Mouse (Mus musculus) gastrocnemius, adult 2 months (tissue): ENCODE measurements at regions not wholly inside any gene's neighbourhood (a gene's known extent, or its start where the extent isn't known, plus 50 kb on each side); places are given as distances from the start of the nearest gene placed in this dataset.

Source experiments
- DNase-seq: peaks from one replicate; pipeline ENCODE4 v3.0.0; 2022
- H3K27ac ChIP-seq: fragments of 200-600 bp; 2 replicates; pipeline ENCODE4 v1.8.1; 2022; ENCODE audit warnings: mild to moderate bottlenecking
- H3K4me3 ChIP-seq: fragments of 200-600 bp; 2 replicates; pipeline ENCODE4 v1.8.1; 2022; ENCODE audit warnings: mild to moderate bottlenecking, moderate library complexity
- CTCF ChIP-seq: fragments of 200-600 bp; IDR thresholded peaks from 2 replicates; pipeline ENCODE4 v1.8.1; 2022; ENCODE audit warnings: antibody characterized with exemption, mild to moderate bottlenecking, moderate library complexity
- intact Hi-C: fragments of 180-260 bp; cut with DNase I; formaldehyde crosslinking; loops from one replicate; pipeline ENCODE4 v1.15.1; 2025

- Histone ChIP-seq H3K27ac (no peak overlapping the region), H3K4me3 (no peak overlapping the region)
Measured at GRCm38 (mm10) chr7:121282154-121282553, 109.5 kb upstream of the Hs3st2 start.

GRCm38 (mm10) chr7:121289737-121290136 lies 101.9 kb upstream of the Hs3st2 start:
- H3K27ac ChIP-seq: no peak overlapping the region
- no peak overlapping the region for H3K4me3 ChIP-seq
- DNase-seq: no peak
- intact Hi-C loops: no loop called here
- TF ChIP-seq CTCF: no peak

More at GRCm38 (mm10) chr7:121282154-121282553, 109.5 kb upstream of the Hs3st2 start:
- no peak for DNase-seq
- intact Hi-C loops: no loop called here
- no peak for TF ChIP-seq CTCF

- no peak for DNase-seq
- no peak for TF ChIP-seq CTCF
- Histone ChIP-seq H3K4me3 (no peak overlapping the region), H3K27ac (no peak overlapping the region)
- intact Hi-C loops: no loop called here
Measured at GRCm38 (mm10) chr7:121296151-121296695, 95.4 kb upstream of the Hs3st2 start.

DNA sequence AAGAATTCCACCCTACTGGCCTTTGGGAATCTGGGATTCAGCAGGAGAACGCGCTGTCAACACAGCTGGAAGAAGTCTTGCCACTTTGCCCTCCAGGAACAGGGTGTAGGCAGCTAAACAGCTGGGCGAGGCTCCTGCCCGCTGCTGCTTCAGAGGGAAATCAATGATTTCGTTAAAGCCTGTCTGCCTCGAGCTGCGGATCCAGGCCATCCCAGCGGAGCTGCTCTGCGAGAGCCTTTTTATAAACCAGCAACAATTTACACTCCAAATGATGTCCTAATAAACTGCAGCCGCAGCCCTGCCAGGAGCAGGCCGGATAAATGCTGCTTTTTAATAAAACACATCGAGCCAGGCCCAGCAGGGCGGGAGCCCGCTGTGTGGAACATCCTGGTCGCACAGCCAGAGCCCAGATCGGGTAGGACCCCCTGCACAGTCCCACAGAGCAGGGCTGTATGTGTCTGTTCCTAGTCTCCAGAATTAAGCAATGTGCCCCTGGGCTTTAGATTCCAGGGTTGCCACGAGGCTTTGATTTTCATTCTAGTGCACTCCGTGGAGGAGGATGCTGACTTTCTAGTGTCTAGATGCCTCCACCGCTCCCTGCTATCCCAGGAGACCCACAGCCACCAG lies 78.6 kb upstream of the Hs3st2 start:
- Histone ChIP-seq H3K4me3 (no peak overlapping the region), H3K27ac (no peak overlapping the region)
- no peak for TF ChIP-seq CTCF
- DNase-seq: no peak
- intact Hi-C loops: no loop called here

GRCm38 (mm10) chr7:121314521-121314920 lies 77.1 kb upstream of the Hs3st2 start:
- intact Hi-C loops: no loop called here

DNA sequence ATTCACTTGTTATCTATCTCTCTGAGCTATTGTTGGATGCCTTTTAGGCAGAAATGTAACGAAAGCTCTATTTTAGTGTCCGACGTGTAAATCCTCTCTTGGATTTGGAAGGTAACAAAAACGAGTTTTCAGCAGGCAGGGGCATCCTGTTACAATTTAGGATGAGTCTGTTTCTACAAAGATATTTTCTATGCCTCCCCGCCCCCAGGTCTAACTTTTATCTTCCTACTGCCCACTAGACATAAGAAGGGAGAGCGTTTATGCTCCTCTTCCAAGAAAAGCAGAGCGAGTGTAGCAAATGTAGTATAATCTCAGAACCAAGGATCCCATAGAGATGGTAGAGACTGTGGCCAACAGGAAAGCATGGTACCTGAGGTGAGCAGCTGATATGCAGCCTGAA lies 62.4 kb upstream of the Hs3st2 start:
- intact Hi-C loops: no loop called here
- DNase-seq: no peak
- no peak overlapping the region for H3K27ac ChIP-seq
- TF ChIP-seq CTCF: no peak
- H3K4me3 ChIP-seq: no peak overlapping the region

More at GRCm38 (mm10) chr7:121314521-121314920, 77.1 kb upstream of the Hs3st2 start:
- Histone ChIP-seq H3K4me3 (no peak overlapping the region), H3K27ac (no peak overlapping the region)
- TF ChIP-seq CTCF: no peak
- no peak for DNase-seq

GRCm38 (mm10) chr7:121332532-121332931 lies 59.1 kb upstream of the Hs3st2 start:
- intact Hi-C loops: no loop called here
- Histone ChIP-seq H3K4me3 (no peak overlapping the region), H3K27ac (no peak overlapping the region)
- no peak for TF ChIP-seq CTCF
- no peak for DNase-seq

GRCm38 (mm10) chr7:121335390-121336109 lies 56.1 kb upstream of the Hs3st2 start:
- no peak for DNase-seq
- intact Hi-C loops: no loop called here
- no peak for TF ChIP-seq CTCF
- Histone ChIP-seq H3K27ac (no peak overlapping the region), H3K4me3 (no peak overlapping the region)

GRCm38 (mm10) chr7:121339942-121340341 lies 51.7 kb upstream of the Hs3st2 start:
- H3K27ac ChIP-seq: no peak overlapping the region
- intact Hi-C loops: no loop called here
- no peak for TF ChIP-seq CTCF
- DNase-seq: no peak
- no peak overlapping the region for H3K4me3 ChIP-seq
